Mouse (Mus musculus): ENCODE results near the gene Zxdc.
A peak's percentile ranks its signal among the peaks of the same experiment; 100 is the strongest.

Gene Zxdc

DNA sequence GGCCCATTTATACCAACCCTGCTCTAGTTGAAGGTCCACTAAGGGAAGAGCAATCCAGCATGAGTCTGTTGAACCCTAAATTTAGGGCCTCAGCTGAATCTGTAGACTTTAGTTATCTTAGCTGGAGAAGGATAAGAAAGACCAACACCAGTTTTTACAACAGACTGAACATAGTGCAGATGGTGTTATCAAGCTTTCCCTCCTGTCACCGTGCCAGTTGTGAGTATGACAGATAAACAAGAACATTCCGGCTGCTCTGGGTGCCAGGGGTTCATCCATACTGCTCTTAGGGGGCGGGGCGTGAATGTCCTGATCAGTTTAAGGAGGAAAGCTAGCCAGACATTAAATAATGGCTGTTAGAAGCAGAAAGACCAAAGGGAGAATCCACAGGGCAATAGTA lies 5.4 kb downstream of the Zxdc start:
- no peak for DNase-seq (ENCODE audit: low spot score in 2 of 2)

DNA sequence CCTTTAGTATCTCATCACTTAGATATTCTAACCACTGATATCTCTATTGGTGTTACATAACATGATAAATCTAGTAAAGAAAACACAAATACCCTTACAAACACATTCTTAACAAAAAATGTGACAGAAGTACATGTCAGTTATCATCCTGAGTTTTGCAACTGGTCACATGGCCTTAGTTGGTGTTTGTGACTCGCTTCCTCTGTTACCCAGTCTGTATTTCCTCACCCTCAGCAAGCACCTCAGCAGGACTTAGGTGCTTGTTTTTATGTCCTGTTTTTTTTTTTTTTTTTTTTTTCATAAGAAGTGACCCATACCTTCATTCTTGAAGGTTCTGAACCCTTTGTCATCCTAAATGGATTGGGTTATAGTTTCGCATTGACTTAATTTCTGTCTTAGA lies 8.4 kb downstream of the Zxdc start:
- DNase-seq (ENCODE audit: low spot score in 2 of 2), result no peak

- DNase-seq (ENCODE audit: low spot score in 2 of 2), result no peak
Observed at GRCm38 (mm10) chr6:90381465-90381864, 12.2 kb downstream of the Zxdc start.

- DNase-seq (ENCODE audit: low spot score in 2 of 2), result no peak
Observed at GRCm38 (mm10) chr6:90390629-90391028, 21.3 kb downstream of the Zxdc start.

DNA sequence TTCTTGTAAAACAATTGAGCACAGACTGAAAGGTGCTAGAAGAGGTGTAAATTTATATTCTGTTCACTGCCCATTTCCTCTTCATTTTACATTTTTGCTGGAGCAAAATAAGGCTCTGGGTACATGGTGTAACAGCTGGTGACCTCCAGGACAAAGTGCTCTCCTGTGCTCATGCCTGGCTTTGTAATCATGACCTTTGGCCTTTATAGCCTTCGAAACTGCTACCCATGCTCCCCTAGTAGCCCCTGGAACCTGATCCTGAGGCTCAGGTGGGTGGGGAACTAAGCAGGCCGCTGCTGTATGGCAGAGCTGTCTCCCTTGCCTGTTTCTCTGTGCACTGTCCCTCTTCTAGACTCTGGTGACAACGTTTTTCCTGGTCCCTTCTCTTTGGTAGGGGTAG lies 24.7 kb downstream of the Zxdc start:
- DNase-seq (ENCODE audit: low spot score in 2 of 2), result no peak

GRCm38 (mm10) chr6:90395751-90396150 lies 26.5 kb downstream of the Zxdc start:
- DNase-seq (ENCODE audit: low spot score in 2 of 2), result no peak

DNA sequence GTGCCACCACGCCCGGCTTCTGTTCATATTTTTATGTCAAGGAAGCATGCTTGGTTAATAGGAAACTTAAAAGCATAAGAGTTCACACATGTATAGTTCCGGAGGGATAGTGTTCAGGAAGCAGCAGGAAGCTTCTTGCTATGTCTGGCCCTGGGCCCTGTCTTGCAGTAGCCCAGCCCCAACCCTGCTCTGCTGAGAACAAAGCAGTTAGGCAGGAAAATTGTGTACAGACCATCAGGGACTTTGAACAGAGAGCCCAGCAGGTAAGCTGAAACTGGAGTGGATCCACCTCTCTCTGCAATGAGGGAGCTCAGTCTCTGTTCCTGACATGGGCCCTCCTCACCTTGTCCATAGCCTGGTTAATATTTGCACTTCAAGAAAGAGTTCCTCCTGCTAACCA lies 28.0 kb downstream of the Zxdc start:
- no peak for DNase-seq (ENCODE audit: low spot score in 2 of 2)

- no peak for DNase-seq (ENCODE audit: low spot score in 2 of 2)
Observed at GRCm38 (mm10) chr6:90408632-90409031, 39.3 kb downstream of the Zxdc start.

DNA sequence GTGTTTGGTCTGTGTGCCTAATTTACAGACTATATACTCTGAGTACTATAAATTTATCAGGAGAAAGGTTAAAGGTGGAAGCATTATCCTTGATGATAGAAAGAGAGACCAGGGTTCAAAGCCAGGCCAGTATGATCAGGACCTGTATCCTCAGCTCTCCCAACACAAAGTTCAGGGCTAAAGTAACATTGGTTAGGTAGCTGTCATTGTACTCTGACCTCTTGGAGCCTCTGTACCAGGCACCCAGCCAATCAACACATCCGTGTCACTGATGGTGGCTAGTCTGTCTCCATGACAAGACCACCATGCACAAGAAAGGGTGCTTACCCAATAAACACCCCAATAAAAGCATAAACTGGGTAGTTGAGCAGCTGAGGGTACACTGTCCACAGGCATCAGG lies 41.7 kb downstream of the Zxdc start:
- DNase-seq (ENCODE audit: low spot score in 2 of 2), result no peak

GRCm38 (mm10) chr6:90411926-90412325 lies 42.6 kb downstream of the Zxdc start:
- no peak for DNase-seq (ENCODE audit: low spot score in 2 of 2)

DNA sequence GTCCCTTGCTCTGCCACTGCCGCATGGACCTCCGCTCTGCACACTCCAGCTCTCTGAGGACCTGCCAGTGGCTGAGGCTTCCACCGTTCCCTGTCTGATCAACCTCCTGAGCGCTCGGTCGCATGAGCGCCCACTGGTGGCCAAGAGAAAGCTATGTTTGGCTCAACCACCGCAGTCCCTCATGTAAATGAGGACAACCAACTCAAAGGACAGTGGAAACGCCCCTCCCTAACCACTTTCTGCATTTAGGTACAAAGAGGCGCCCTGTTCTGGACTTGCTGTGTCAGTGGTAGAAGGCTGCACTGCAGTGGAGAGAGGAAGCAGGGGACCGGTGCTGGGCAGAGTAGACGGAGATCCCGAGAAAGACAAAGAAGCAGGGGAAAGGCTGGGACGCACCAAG lies 53.3 kb downstream of the Zxdc start:
- DNase-seq (ENCODE audit: low spot score in 2 of 2), result peak; percentile 28 to 37

GRCm38 (mm10) chr6:90425361-90425760 lies 56.1 kb downstream of the Zxdc start:
- DNase-seq (ENCODE audit: low spot score in 2 of 2), result no peak

- DNase-seq (ENCODE audit: low spot score in 2 of 2), result no peak
Observed at GRCm38 (mm10) chr6:90426003-90426402, 56.7 kb downstream of the Zxdc start.

- DNase-seq (ENCODE audit: low spot score in 2 of 2), result no peak
Observed at GRCm38 (mm10) chr6:90428380-90428974, 59.2 kb downstream of the Zxdc start, which contains the start of gene Cfap100. Cfap100 (minus strand) TSS chr6:90428797.

GRCm38 (mm10) chr6:90429911-90430310 lies 60.6 kb downstream of the Zxdc start:
- no peak for DNase-seq (ENCODE audit: low spot score in 2 of 2)

- DNase-seq (ENCODE audit: low spot score in 2 of 2), result no peak
Observed at GRCm38 (mm10) chr6:90431487-90431886, 62.2 kb downstream of the Zxdc start.

DNA sequence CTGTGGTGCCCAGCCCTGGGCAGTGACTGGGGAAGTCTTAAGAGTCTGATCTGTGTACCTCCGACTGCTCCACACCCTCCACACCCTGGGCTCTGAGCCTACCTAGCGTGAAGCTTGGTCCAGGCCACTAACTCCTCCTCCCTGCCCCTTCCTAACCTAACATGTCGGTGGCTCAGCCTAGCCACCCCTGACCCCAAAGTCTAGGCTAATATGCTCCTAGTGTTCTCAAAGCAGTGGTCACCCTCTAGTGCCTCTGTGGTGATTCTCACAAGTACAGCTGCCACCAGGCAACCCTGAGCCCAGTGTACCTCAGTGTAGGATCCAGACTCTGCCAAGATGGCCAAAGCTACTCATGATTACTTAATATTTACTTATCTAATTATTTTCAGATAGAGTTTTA lies 65.4 kb downstream of the Zxdc start:
- no peak for DNase-seq (ENCODE audit: low spot score in 2 of 2)

DNA sequence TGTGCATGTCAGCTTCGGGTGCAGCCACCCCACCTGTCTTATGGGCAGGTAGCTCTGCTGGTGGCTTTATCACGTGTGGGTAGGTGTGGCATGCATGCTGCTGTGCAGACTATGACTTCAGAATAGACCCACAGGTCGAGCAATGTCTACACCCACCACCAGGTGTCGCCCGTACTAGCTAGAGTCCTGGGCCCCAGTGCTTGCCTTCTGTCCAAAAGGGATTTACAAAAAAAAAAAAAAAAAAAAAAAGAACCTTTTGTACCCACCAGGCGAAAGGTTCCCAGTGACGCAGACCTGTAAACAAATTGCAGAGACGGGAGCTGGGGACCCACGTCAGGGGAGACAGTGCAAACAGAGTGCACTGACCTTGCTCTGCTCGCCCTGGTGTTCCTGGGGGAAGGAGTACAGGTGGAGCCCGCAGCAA lies 65.9 kb downstream of the Zxdc start:
- peak in 1 of 2 experiments; percentile 46 for DNase-seq (ENCODE audit: low spot score in 2 of 2)

- DNase-seq (ENCODE audit: low spot score in 2 of 2), result no peak
Observed at GRCm38 (mm10) chr6:90436192-90436907, 67.1 kb downstream of the Zxdc start.

DNA sequence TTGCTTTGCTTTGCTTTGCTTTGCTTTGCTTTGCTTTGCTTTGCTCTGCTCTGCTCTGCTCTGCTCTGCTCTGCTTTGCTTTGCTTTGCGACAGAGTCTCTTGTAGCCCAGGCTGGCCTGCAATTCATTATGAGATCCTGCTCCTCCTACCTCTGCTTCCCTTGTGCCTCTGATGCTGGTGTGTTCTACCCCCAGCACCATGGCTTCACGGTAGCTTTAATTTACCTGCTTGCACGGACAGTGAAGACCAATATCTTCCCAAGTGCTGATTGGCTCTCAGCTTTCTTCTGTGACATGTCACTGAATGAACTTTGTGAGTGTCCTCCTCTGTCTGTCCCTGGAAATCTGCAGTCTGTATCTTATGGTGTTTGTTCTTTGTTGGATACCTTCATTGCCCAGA lies 67.7 kb downstream of the Zxdc start:
- no peak for DNase-seq (ENCODE audit: low spot score in 2 of 2)

GRCm38 (mm10) chr6:90446883-90447282 lies 77.6 kb downstream of the Zxdc start:
- no peak for DNase-seq (ENCODE audit: low spot score in 2 of 2)

DNA sequence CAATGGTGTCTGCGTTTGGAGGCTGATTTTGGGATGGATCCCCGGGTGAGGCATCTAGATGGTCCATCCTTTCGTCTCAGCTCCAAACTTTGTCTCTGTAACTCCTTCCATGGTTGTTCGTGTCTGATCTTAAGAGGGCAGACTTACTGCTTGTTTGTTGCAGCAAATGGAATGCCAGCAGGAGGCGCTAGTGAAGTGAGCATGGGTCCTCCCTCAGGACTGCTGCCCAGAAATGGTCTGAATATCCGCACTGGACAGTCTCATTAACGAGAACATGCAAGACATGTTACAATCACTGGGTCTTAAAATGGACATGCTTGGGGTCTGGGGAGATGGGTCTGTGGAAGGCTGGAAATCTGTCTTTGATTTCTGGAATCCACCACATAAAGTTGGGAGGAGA lies 80.9 kb downstream of the Zxdc start:
- no peak for DNase-seq (ENCODE audit: low spot score in 2 of 2)

GRCm38 (mm10) chr6:90450697-90451096 lies 81.4 kb downstream of the Zxdc start:
- DNase-seq (ENCODE audit: low spot score in 2 of 2), result no peak

- no peak for DNase-seq (ENCODE audit: low spot score in 2 of 2)
Observed at GRCm38 (mm10) chr6:90451512-90451911, 82.2 kb downstream of the Zxdc start.
